Mouse (Mus musculus) liver, embryonic 11.5 days (tissue): ENCODE results near the gene Imp4. TPM values are rescaled to one million over a fixed set of nuclear protein-coding genes. Genes with fewer than 3 reads are reported as not detected.

Source experiments
- ATAC-seq: fragments of 200-750 bp; cut with Nextera tagmentation; replicated peaks from 2 replicates; pipeline ENCODE4 v1.8.0; 2017; ENCODE audit warnings: moderate number of reproducible peaks, mild to moderate bottlenecking, moderate TSS enrichment, moderate library complexity; ENCODE audit not compliant: low FRiP score
- DNase-seq: peaks from one replicate; pipeline ENCODE4 v3.0.0-alpha.2; 2017; ENCODE audit warnings: low spot score
- H3K27ac ChIP-seq: fragments of 300-500 bp; sonication (generic); 2 replicates; pipeline ENCODE4 v1.5.1; 2014; ENCODE audit warnings: mild to moderate bottlenecking, low read depth, low read length, control low read depth
- H3K27me3 ChIP-seq: fragments of 300-500 bp; sonication (generic); replicated peaks from 2 replicates; pipeline ENCODE4 v1.6.1; 2014; ENCODE audit warnings: low read length, mixed read lengths; ENCODE audit not compliant: control insufficient read depth, insufficient read depth
- H3K36me3 ChIP-seq: fragments of 300-500 bp; sonication (generic); 2 replicates; pipeline ENCODE4 v1.6.1; 2014; ENCODE audit warnings: mild to moderate bottlenecking, low read length, moderate library complexity, mixed read lengths; ENCODE audit not compliant: control insufficient read depth, insufficient read depth
- H3K4me1 ChIP-seq: fragments of 300-500 bp; sonication (generic); replicated peaks from 2 replicates; pipeline ENCODE4 v1.6.1; 2014; ENCODE audit warnings: low read length, mixed read lengths; ENCODE audit not compliant: control insufficient read depth, insufficient read depth
- H3K4me2 ChIP-seq: fragments of 300-500 bp; sonication (generic); 2 replicates; pipeline ENCODE4 v1.6.1; 2014; ENCODE audit warnings: mild to moderate bottlenecking, control low read depth, moderate library complexity
- H3K4me3 ChIP-seq: fragments of 300-500 bp; sonication (generic); 2 replicates; pipeline ENCODE4 v1.5.1; 2014; ENCODE audit warnings: low read depth, low read length, control low read depth
- H3K9ac ChIP-seq: fragments of 300-500 bp; sonication (generic); 2 replicates; pipeline ENCODE4 v1.6.1; 2014; ENCODE audit warnings: low read depth, low read length, control low read depth
- H3K9me3 ChIP-seq: fragments of 300-500 bp; sonication (generic); 2 replicates; pipeline ENCODE4 v1.6.1; 2016; ENCODE audit warnings: low read length, inconsistent platforms, mixed read lengths; ENCODE audit not compliant: control insufficient read depth
- WGBS: fragments of 180-500 bp; shearing (Covaris S2); extraction: QIAGEN DNeasy Blood & Tissue Kit; methylation state at CpG from one replicate; pipeline ENCODE4 v1.1.7; 2014; 5-methylcytosine and 5-hydroxymethylcytosine counted together
- microRNA-seq: library from miRNA; unstranded; fragments of <30 nt; microRNA quantifications from one replicate; pipeline ENCODE4, GENCODE M21; 2017; ENCODE audit warnings: borderline number of aligned reads
- polyA plus RNA-seq: library from polyadenylated mRNA; unstranded; fragments of >200 nt; fragmentation: Nextera tagmentation; extraction: Ambion mirVana; gene quantifications from 2 replicates; pipeline ENCODE4 v1.2.1, GENCODE M21; 2014

Imp4 gene
- polyA plus RNA-seq, 1 experiment from 2014 or later, result 141 TPM

DNA sequence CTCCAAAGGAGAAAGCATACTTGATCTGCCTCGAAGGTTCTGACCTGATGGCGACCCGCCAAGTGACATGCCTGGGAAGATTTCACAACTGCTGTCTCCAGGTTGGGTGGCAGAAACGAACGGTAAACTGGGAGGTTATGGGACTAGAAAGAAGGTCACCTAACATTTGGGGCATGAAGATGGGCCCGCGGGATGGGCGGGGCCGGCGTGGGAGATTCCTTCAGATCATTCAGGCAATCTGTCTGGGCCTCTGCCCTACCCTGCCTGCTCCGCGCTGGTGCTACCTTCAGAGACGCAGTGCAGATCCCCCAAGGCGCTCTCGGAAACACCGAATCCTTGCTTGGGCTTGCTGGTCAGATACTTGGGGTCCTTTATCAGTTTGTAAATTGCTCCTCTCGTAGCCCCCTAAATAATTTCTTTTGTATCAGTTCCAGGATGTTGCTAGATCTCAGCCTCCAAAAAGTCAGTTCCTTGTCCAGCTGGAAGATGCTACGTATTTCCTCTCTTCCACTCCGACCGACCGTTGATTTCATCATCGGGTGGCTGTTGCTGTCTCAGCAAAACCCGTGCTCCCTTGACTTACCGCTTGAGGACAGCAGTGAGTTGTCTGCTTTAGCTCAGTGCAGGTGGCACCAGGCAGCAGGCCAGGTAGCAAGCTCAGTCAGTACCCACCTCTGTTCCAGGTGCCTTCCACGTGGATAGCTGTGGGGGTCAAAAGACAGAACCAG is 46.0 kb downstream of the Imp4 start:
- no peaks in the 10 kb centered on the region for H3K27me3 ChIP-seq
- no peaks in the 10 kb centered on the region for H3K36me3 ChIP-seq
- H3K4me1 ChIP-seq, result peaks cover 6% of the 10 kb centered on the region; the same call in 1 of the 2 replicates
- no peaks in the 10 kb centered on the region for H3K9me3 ChIP-seq
- peak; percentile 60 for ATAC-seq
- H3K4me3 ChIP-seq, result peak overlapping the region; percentile 39
- peak overlapping the region; percentile 67 for H3K4me2 ChIP-seq
- DNase-seq, result no peak
- no peak overlapping the region for H3K9ac ChIP-seq
- WGBS, result 5% methylated on average over 25 of the region's 25 CpGs
- no peak overlapping the region; the same call in 1 of the 2 replicates for H3K27ac ChIP-seq

DNA sequence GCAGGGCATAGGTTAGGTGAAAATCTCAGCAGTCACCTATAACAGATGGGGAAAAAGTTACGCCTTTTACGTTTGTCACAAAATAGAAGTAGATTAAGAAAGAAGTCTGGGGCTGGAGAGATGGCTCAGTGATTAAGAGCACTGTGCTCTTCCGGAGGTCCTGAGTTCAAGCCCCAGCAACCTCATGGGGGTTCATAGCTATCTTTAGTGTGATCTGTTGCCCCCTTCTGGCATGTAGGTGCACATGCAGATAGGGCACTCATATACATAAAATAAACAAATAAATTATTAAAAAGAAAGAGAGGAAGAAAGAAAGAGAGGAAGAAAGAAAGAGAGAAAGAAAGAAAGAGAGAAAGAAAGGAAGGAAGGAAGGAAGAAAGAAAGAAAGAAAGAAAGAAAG is 47.7 kb downstream of the Imp4 start:
- peaks cover 6% of the 10 kb centered on the region; the same call in 1 of the 2 replicates for H3K4me1 ChIP-seq
- H3K9me3 ChIP-seq, result 0 out of 2 replicates have a peak, but pooled peaks cover 2% of the 10 kb centered on the region
- H3K36me3 ChIP-seq, result no peaks in the 10 kb centered on the region
- H3K9ac ChIP-seq, result no peak overlapping the region
- no peak overlapping the region for H3K27ac ChIP-seq
- H3K27me3 ChIP-seq, result no peaks in the 10 kb centered on the region
- H3K4me3 ChIP-seq, result no peak overlapping the region
- DNase-seq, result no peak
- 78% methylated on average over 3 of the region's 3 CpGs for WGBS
- H3K4me2 ChIP-seq, result no peak overlapping the region
- no peak for ATAC-seq

DNA sequence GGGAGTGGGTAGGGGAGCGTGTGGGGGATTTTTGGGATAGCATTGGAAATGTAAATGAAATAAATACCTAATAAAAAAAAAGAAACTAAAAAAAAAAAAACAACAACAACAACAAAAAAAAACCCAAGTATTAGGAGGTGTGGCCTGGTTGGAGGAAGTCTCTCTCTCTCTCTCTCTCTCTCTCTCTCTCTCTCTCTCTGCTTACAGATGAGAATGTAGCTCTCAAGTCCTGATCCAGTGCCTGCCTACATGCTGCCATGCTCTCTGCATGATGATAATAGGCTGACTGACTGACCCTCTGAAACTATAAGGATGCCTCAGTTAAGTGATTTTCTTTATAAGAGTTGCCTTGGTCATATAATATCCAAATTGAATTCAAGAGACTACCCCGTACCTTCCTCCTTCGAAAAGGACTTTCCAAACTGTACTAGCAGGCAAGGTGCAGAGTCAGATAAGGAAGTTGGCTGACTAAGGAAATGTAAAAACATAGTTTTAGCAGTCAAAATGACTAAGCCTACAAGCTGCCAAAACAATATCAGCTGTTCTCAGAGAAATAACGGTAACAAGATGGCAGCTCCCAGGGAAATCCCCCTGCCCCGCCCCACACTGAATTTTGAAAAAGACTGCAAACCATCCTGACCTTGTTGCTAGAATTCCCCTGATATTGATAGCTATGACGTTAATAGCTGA is 50.3 kb downstream of the Imp4 start:
- H3K9me3 ChIP-seq, result 0 out of 2 replicates have a peak, but pooled peaks cover 2% of the 10 kb centered on the region
- H3K9ac ChIP-seq, result no peak overlapping the region
- no peaks in the 10 kb centered on the region for H3K36me3 ChIP-seq
- H3K4me3 ChIP-seq, result no peak overlapping the region
- no peak for DNase-seq
- H3K4me2 ChIP-seq, result no peak overlapping the region
- no peak overlapping the region for H3K27ac ChIP-seq
- H3K27me3 ChIP-seq, result no peaks in the 10 kb centered on the region
- H3K4me1 ChIP-seq, result peaks cover 6% of the 10 kb centered on the region; the same call in 1 of the 2 replicates
- ATAC-seq, result no peak; the same call in 1 of the 2 replicates
- 66% methylated on average over 6 of the region's 6 CpGs for WGBS

- 64% methylated on average over 4 of the region's 4 CpGs for WGBS
These were observed 51.8 kb downstream of the Imp4 start for GRCm38 (mm10) chr1:34491480-34491879.

More at GRCm38 (mm10) chr1:34491480-34491879, 51.8 kb downstream of the Imp4 start:
- Histone ChIP-seq H3K27ac (no peak overlapping the region), H3K36me3 (no peaks in the 10 kb centered on the region), H3K4me3 (no peak overlapping the region), H3K4me2 (no peak overlapping the region), H3K9ac (no peak overlapping the region), H3K27me3 (no peaks in the 10 kb centered on the region), H3K9me3 (0 out of 2 replicates have a peak, but pooled peaks cover 2% of the 10 kb centered on the region), H3K4me1 (no peaks in the 10 kb centered on the region)
- ATAC-seq, result no peak
- no peak for DNase-seq

Small RNA genes lying within 50 kb of the gene (microRNA-seq; reads per million reads assigned to microRNA genes)
- 3.5 reads per million, percentile 4 among the genes with 10 or more reads in this experiment for gene Mir5103

Other genes starting within 250 kb of the Imp4 start
- gene Ccdc115, start 179 bp upstream of the Imp4 start, polyA plus RNA-seq, result 65.5 and 65.9 TPM in 2 replicates
- 23.2 and 23.5 TPM in 2 replicates for gene Ptpn18, start 19.9 kb downstream of the Imp4 start, polyA plus RNA-seq
- not detected in 2 replicates for gene Prss39, start 58.6 kb downstream of the Imp4 start, polyA plus RNA-seq
- not detected in 2 replicates for gene Cfc1, start 95.8 kb downstream of the Imp4 start, polyA plus RNA-seq
- not detected in 2 replicates for gene Prss40, start 121.1 kb downstream of the Imp4 start, polyA plus RNA-seq
- gene Amer3, start 139.8 kb downstream of the Imp4 start, polyA plus RNA-seq, result not detected in 2 replicates